Mouse (Mus musculus): Measurements from ENCODE around the gene Nt5c3b.

Gene Nt5c3b

DNA sequence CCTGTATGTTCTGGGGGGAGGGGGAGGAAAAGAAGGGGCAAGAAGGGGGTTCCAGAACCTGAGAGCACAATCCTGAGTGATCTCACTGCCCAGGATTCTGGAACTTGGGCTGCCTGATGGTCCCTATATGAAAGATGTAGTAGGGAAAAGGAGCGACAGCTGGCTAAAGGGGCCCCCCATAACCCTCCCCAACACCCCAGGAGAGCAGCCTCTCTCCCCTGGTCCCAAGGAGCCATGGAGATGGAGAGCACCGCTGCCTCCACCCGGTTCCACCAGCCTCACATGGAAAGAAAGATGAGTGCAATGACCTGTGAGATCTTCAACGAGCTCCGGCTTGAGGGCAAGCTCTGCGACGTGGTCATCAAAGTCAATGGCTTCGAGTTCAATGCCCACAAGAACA lies at the start of gene Nt5c3b, which contains the start of gene Klhl10:
Gene Nt5c3b (minus strand): TSS at position 12 of the 400 bp plus-strand sequence.
Gene Klhl10 (plus strand): TSS at position 121 of the 400 bp plus-strand sequence.
- Histone ChIP-seq H3K36me3 (ENCODE audit: control insufficient read depth, insufficient read depth, low read length, poor library complexity, severe bottlenecking) (no peaks in the 10 kb centered on the region; the same call in 1 of the 2 replicates), H3K27me3 (ENCODE audit: control insufficient read depth, insufficient read depth, low read length, poor library complexity, severe bottlenecking) (no peaks in the 10 kb centered on the region)
- DNase-seq (ENCODE audit: low read depth, low spot score): no peak

DNA sequence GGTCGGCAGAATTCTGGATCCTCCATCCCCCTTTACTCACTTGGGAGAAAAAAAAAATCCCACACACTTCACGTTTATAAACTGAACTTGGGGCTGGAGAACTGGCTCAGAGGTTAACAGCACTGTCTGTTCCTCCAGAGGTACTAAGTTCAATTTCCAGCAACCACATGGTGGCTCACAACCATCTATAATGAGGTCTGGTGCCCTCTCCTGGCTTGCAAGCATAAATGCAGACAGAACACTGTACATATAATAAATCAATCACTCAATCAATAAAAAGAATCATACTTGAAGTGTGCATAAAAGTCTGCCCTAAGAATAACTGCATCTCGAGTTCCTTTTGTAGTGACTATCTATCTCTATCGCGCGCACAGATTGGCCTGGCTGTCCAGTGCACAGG lies 49.3 kb upstream of the Nt5c3b start:
- DNase-seq (ENCODE audit: low read depth, low spot score): peak; percentile 50
- peaks cover 16% of the 10 kb centered on the region for H3K36me3 ChIP-seq (ENCODE audit: control insufficient read depth, insufficient read depth, low read length, poor library complexity, severe bottlenecking)
- H3K27me3 ChIP-seq (ENCODE audit: control insufficient read depth, insufficient read depth, low read length, poor library complexity, severe bottlenecking): no peaks in the 10 kb centered on the region

DNA sequence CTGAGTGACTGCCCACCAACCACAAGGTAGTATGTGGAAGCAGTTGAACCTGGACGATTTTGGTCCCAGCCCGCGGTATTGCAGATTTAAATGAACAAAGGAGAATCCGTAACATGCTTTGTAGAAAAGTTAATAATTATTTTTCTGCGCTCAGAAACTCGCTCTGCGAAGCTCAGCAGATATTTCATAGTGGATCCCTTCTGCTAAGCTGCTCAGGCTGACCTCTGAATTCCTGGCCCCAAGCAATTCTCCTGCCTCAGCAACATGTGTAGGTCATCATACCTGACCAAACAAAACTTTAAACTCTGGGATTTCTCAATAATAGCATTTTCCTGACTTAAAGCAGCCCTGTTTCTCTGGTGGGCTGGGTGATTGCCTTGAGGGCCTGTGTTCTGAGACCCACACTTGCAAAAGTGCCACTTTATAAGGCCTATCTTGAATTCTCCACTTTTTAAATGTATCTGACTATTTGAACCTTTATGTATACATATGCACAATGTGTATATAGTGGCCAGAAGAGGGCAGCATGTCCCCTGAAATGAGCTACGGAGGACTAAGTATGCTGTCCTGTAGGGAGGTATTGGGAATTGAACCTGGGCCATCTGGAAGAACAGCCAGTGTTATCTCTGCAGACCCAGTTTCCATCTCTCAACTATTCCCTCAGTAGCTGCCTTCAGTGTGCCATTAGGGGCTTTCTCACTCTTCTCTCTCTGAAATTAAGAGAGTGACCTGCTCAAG lies 44.4 kb upstream of the Nt5c3b start:
- peak; percentile 81 for DNase-seq (ENCODE audit: low read depth, low spot score)
- H3K27me3 ChIP-seq (ENCODE audit: control insufficient read depth, insufficient read depth, low read length, poor library complexity, severe bottlenecking): no peaks in the 10 kb centered on the region

DNA sequence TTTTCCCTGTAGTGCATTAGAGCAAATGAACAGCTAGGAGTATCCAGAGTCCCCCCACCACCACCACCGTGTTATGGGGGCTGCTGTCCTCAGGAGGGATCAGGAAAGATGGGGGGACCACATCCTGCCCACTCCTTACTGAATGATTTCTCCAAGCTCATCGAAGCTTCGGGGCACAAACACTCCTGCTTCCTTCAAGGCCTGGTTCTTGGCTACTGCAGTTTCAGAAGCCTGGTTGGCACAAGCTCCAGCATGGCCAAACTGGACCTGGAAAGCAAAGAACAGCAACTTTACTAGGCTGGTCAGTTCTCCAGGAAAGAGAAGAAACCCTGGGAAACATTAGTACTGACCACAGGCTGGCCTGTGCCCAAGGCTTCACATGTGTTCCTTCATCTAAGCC lies 42.9 kb upstream of the Nt5c3b start:
- no peak for DNase-seq (ENCODE audit: low read depth, low spot score)
- Histone ChIP-seq H3K27me3 (ENCODE audit: control insufficient read depth, insufficient read depth, low read length, poor library complexity, severe bottlenecking) (no peaks in the 10 kb centered on the region), H3K36me3 (ENCODE audit: control insufficient read depth, insufficient read depth, low read length, poor library complexity, severe bottlenecking) (peaks cover 22% of the 10 kb centered on the region)

More for the DNA sequence above, 44.4 kb upstream of the Nt5c3b start:
- H3K36me3 ChIP-seq (ENCODE audit: control insufficient read depth, insufficient read depth, low read length, poor library complexity, severe bottlenecking): peaks cover 19% of the 10 kb centered on the region

DNA sequence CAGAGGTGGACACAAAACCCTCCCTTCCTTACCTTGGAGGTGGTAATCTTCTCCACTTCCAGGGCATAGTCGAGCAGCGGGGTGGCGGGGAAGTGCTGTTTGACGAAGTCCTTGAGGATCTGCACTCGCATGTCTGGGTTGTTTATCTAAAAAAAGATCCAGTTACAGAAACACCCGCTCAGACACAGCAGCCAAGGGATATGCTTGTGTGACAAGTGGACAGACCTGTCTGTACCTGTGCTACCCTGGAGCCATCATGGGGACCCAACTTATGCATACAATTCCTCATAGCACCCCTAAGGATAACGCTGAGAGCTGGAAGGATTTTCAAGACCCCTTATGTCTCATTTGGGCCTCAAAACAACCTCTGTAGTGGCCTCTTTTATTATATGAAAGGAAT lies 37.5 kb upstream of the Nt5c3b start:
- peaks cover 15% of the 10 kb centered on the region for H3K36me3 ChIP-seq (ENCODE audit: control insufficient read depth, insufficient read depth, low read length, poor library complexity, severe bottlenecking)
- H3K27me3 ChIP-seq (ENCODE audit: control insufficient read depth, insufficient read depth, low read length, poor library complexity, severe bottlenecking): no peaks in the 10 kb centered on the region
- DNase-seq (ENCODE audit: low read depth, low spot score): no peak

DNA sequence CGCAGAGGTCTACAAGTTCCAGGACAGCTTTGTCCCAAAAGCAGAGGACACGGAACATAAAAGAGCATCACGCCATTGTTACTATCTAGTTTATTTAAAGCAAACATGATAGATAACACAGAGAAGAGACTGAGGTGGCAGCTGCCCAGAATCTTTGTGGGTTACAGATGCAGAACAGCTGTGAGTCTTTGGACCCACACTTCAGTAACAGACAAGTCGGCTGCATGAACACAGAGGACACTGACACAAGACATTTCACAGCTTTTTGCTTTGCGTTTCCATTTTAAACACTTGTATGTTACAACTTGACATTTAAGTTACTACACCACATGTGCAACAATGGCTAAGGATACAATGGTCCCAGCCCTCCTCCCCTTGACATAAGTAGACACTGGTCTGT lies 34.7 kb upstream of the Nt5c3b start:
- no peak for DNase-seq (ENCODE audit: low read depth, low spot score)
- Histone ChIP-seq H3K36me3 (ENCODE audit: control insufficient read depth, insufficient read depth, low read length, poor library complexity, severe bottlenecking) (peaks cover 9% of the 10 kb centered on the region), H3K27me3 (ENCODE audit: control insufficient read depth, insufficient read depth, low read length, poor library complexity, severe bottlenecking) (no peaks in the 10 kb centered on the region)

DNA sequence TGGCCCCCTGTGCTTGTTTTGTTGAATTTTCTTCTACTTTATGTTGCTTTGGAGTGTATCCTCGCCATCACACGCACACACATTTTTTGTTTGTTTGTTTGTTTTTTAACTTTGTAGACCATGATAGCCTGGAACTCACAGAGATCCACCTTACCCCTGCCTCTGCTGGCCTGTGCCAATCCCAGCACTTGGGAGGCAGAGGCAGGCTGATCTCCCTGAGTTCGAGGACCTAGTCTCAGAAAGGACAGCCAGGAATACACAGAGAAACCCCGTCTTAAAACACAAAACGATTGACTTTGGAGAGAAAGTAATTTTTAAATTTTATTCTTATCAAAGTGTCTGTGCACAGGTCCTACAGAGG lies 31.3 kb upstream of the Nt5c3b start:
- Histone ChIP-seq H3K27me3 (ENCODE audit: control insufficient read depth, insufficient read depth, low read length, poor library complexity, severe bottlenecking) (no peaks in the 10 kb centered on the region), H3K36me3 (ENCODE audit: control insufficient read depth, insufficient read depth, low read length, poor library complexity, severe bottlenecking) (peaks cover 4% of the 10 kb centered on the region; the same call in 1 of the 2 replicates)
- no peak for DNase-seq (ENCODE audit: low read depth, low spot score)

DNA sequence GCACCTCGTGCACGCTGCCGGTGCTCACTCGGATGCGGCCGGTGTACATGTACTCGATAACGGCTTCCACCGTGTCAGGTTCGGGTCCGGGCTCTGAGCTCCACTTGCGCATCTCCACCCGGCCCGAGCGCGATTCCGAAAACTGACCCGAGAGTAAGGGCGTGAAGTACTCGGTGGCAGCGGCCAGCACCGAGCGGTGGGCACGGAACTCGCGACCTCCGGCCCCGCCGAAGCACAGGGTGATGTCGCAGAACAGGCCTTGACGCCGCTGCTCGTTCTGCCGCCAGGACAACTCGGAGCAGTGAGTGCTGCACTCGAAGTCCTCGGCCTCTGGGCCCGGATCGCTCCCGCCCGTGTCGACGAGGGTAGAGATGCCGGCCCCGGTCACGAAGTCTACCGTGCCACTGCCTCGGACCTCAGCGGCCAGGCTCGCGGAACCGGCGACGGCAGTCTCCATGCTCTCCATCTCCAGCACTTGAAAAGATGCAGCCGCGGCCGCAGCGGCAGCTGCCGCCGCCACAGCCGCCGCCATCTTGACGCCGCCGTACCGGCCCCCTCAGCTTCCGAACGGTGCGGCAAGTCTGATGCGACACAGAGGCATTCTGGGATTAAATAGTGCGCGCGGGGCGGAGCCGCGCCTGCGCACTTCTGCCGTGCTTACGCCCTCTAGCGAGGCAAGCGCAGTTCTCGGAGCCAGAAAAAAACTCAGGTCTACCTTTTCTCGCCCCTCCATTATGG lies 30.8 kb upstream of the Nt5c3b start, which contains the start of gene Klhl11:
Gene Klhl11 (minus strand): TSS at position 545 of the 738 bp plus-strand sequence.
- Histone ChIP-seq H3K27me3 (ENCODE audit: control insufficient read depth, insufficient read depth, low read length, poor library complexity, severe bottlenecking) (no peaks in the 10 kb centered on the region), H3K36me3 (ENCODE audit: control insufficient read depth, insufficient read depth, low read length, poor library complexity, severe bottlenecking) (0 out of 2 replicates have a peak, but pooled peaks cover 2% of the 10 kb centered on the region)
- DNase-seq (ENCODE audit: low read depth, low spot score): peak; percentile 96

DNA sequence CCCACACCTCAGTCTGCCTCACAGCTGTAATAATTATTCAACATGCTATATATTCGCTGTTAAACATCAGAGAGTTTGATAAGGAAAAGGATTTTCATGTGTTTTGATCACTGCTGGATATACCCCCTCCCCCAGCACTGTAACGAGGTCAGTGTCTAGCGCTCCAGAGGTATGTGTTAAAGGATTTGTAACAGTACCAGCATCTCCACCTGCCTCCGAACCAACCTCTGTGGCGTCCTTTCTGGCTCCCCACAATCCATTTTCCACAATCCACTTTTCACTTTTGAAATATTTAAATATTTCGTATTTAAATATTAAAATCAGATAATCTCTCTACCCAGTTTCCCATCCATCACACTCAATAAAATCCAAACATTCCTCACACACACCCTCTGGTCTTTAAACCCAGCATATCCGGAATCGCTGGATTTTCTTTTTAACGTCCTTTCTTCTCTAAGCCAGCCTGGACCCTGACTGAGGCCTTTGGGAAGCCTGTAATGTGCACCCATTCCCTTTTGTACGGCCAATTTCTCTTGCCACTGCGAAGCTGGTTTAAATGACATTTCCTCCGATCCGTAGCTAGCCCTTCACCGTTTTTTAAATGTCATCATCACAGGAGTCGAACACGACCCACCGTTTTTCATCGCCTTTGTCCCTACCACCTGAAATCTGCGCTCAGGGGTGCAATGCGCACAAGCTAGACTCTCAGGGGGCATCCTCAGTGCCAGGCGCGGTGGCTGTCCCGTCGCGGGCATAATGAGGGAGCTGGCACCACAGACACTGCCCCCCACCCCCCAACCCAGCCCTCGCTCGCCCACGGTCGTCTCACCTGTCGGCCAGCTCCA lies 30.0 kb upstream of the Nt5c3b start:
- DNase-seq (ENCODE audit: low read depth, low spot score): no peak

DNA sequence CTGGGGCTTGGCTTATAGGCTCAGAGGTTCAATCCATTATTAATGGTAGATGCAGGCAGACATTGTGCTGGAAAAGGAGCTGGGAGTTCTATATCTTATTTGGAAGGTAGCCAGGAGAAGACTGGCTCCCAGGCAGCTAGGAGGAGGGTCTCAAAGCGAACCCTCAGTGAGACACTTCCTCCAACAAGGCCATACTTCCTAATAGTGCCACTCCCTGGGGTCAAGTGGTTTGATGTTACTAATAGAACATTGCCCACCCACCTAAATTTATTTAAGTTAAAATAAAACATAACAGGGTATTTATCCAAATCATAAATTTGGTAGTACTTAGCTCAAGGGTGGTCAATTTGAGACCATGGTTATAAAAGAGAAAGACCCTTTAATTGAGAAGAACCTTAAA lies 24.2 kb upstream of the Nt5c3b start:
- DNase-seq (ENCODE audit: low read depth, low spot score): no peak
- no peaks in the 10 kb centered on the region for H3K36me3 ChIP-seq (ENCODE audit: control insufficient read depth, insufficient read depth, low read length, poor library complexity, severe bottlenecking)

More for the DNA sequence above, 30.0 kb upstream of the Nt5c3b start:
- Histone ChIP-seq H3K36me3 (ENCODE audit: control insufficient read depth, insufficient read depth, low read length, poor library complexity, severe bottlenecking) (no peaks in the 10 kb centered on the region), H3K27me3 (ENCODE audit: control insufficient read depth, insufficient read depth, low read length, poor library complexity, severe bottlenecking) (no peaks in the 10 kb centered on the region)

DNA sequence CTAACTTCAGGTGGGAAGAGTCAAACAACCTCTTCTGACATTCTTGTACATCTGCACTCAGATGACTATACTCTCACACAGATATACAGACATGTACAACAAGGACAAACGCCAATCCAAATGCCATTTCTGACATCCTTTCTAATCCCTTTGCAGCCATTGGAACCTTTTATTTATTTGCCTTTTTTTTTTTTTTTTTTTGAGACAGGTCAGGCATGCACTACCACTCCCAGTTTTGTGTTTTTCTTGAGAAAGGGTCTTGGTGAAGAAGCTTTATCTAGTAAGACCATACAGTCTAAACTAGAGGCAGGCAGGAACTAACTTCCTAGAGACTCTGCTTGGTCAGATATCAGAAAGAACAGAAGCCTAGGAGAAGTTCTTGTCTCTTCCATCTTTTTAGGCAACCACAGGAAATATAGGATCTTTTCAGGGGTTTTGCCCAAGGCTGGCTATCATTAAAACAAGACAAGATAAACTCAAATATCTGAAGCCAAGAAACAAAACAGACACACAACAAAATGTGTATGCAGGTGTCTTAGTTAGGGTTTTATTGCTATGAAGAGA lies 23.7 kb upstream of the Nt5c3b start:
- H3K27me3 ChIP-seq (ENCODE audit: control insufficient read depth, insufficient read depth, low read length, poor library complexity, severe bottlenecking): no peaks in the 10 kb centered on the region
- H3K36me3 ChIP-seq (ENCODE audit: control insufficient read depth, insufficient read depth, low read length, poor library complexity, severe bottlenecking): no peaks in the 10 kb centered on the region

More for the DNA sequence above, 24.2 kb upstream of the Nt5c3b start:
- H3K27me3 ChIP-seq (ENCODE audit: control insufficient read depth, insufficient read depth, low read length, poor library complexity, severe bottlenecking): no peaks in the 10 kb centered on the region

DNA sequence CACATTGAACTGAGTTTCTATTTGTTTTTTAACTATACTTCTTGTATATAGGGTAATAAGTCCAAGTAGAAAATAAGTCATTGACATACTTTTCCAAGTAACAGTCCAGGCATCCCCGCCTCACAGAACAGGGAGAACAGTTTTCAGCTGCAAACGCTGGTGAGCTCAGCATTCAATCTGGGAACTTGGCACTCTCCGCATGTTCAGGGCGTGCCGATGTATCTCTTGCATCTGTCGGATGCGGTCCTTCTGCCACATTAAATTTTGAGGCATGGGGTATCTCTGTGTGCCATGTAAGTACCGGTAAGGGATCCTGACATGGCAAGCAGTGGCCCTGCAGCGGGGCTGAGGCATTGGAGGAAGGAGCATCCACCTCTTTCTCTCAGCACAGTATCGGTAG lies 21.1 kb upstream of the Nt5c3b start:
- Histone ChIP-seq H3K36me3 (ENCODE audit: control insufficient read depth, insufficient read depth, low read length, poor library complexity, severe bottlenecking) (no peaks in the 10 kb centered on the region), H3K27me3 (ENCODE audit: control insufficient read depth, insufficient read depth, low read length, poor library complexity, severe bottlenecking) (no peaks in the 10 kb centered on the region)
- DNase-seq (ENCODE audit: low read depth, low spot score): no peak

More for the DNA sequence above, 23.7 kb upstream of the Nt5c3b start:
- DNase-seq (ENCODE audit: low read depth, low spot score): no peak

DNA sequence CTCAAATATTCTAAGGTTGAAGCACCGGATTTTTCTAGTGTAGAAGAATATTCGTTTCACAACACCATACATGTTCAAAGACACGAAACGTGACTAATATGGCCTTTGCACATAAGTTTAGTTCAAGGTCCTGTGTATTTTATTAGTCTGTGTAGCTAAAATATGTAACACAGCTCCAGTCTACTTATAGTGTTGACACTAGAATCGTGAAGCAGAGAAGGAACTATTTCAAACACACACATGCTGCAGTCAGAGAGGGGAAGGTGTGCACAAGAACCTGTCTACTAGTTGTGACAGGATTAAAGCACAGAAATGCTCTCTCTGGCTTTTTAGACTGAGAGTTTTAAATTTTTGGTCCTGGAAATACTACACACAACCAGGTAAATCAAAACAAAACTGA lies 16.1 kb upstream of the Nt5c3b start:
- H3K27me3 ChIP-seq (ENCODE audit: control insufficient read depth, insufficient read depth, low read length, poor library complexity, severe bottlenecking): no peaks in the 10 kb centered on the region
- DNase-seq (ENCODE audit: low read depth, low spot score): no peak
- H3K36me3 ChIP-seq (ENCODE audit: control insufficient read depth, insufficient read depth, low read length, poor library complexity, severe bottlenecking): no peaks in the 10 kb centered on the region

DNA sequence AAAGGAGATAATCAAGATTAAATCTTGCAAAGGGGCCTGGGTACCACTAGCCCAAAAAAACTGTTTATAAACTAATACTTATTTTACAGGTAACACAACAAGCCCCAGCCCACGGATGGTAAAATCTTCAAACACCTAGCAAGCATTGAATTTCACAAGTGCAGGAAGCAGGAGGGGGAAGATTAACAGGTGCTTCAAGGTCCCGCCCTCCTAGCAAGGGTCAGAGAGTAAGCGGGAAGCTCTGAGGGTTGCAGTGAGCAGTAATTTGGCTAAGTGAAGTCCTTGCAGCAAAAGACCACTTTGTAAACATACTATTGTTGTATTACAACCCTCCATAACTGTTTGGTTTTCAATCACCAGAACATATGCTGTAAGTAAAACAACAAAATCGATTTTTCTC lies 15.6 kb upstream of the Nt5c3b start:
- Histone ChIP-seq H3K36me3 (ENCODE audit: control insufficient read depth, insufficient read depth, low read length, poor library complexity, severe bottlenecking) (no peaks in the 10 kb centered on the region), H3K27me3 (ENCODE audit: control insufficient read depth, insufficient read depth, low read length, poor library complexity, severe bottlenecking) (no peaks in the 10 kb centered on the region)
- no peak for DNase-seq (ENCODE audit: low read depth, low spot score)
